Mouse (Mus musculus): Measurements from ENCODE around the gene Sh3pxd2a.
A peak's percentile ranks its signal among the peaks of the same experiment; 100 is the strongest.

GRCm38 (mm10) chr19:47485997-47486566, 21.9 kb upstream of the Sh3pxd2a start:
- TF ChIP-seq EP300 (IDR thresholded peaks at IDR 0.05; ENCODE audit: insufficient read depth, low read depth, low read length) (peak; percentile 26; the same call in 1 of the 2 replicates), CTCF (IDR thresholded peaks at IDR 0.05) (no peak)

All from heart, adult 2 months (tissue).